Mouse (Mus musculus) intestine, embryonic 16.5 days (tissue): ENCODE measurements around the gene Apon. TPM values are rescaled to one million over a fixed set of nuclear protein-coding genes. Genes with fewer than 3 reads are reported as not detected.
A peak's percentile ranks its signal among the peaks of the same experiment; 100 is the strongest.

Source experiments
- ATAC-seq: fragments of 200-750 bp; cut with Nextera tagmentation; 2 replicates; pipeline ENCODE4 v1.8.0; 2017; ENCODE audit warnings: moderate TSS enrichment, moderate library complexity
- H3K27ac ChIP-seq: fragments of 300-500 bp; sonication (generic); 2 replicates; pipeline ENCODE4 v1.5.1; 2014; ENCODE audit warnings: mild to moderate bottlenecking, low read length
- H3K27me3 ChIP-seq: fragments of 300-500 bp; sonication (generic); replicated peaks from 2 replicates; pipeline ENCODE4 v1.6.1; 2014; ENCODE audit warnings: low read length, control low read depth, mixed read lengths; ENCODE audit not compliant: control insufficient read depth, insufficient read depth
- H3K36me3 ChIP-seq: fragments of 300-500 bp; sonication (generic); 2 replicates; pipeline ENCODE4 v1.6.1; 2014; ENCODE audit warnings: low read length, control low read depth; ENCODE audit not compliant: control insufficient read depth, insufficient read depth
- H3K4me1 ChIP-seq: fragments of 300-500 bp; sonication (generic); 2 replicates; pipeline ENCODE4 v1.6.1; 2014; ENCODE audit warnings: low read length, control low read depth, mixed read lengths; ENCODE audit not compliant: control insufficient read depth, insufficient read depth
- H3K4me2 ChIP-seq: fragments of 300-500 bp; sonication (generic); 2 replicates; pipeline ENCODE4 v1.6.1; 2014; ENCODE audit warnings: low read depth, low read length, control low read depth
- H3K4me3 ChIP-seq: fragments of 300-500 bp; sonication (generic); 2 replicates; pipeline ENCODE4 v1.5.1; 2014; ENCODE audit warnings: mild to moderate bottlenecking, low read length
- H3K9ac ChIP-seq: fragments of 300-500 bp; sonication (generic); 2 replicates; pipeline ENCODE4 v1.6.1; 2014; ENCODE audit warnings: low read depth, low read length
- H3K9me3 ChIP-seq: fragments of 300-500 bp; sonication (generic); 2 replicates; pipeline ENCODE4 v1.6.1; 2016; ENCODE audit warnings: low read length, control low read depth; ENCODE audit not compliant: control insufficient read depth
- WGBS: fragments of 180-500 bp; shearing (Covaris S2); extraction: QIAGEN DNeasy Blood & Tissue Kit; methylation state at CpG from one replicate; pipeline ENCODE4 v1.1.7; 2014; 5-methylcytosine and 5-hydroxymethylcytosine counted together
- polyA plus RNA-seq: library from polyadenylated mRNA; unstranded; fragments of >200 nt; fragmentation: Nextera tagmentation; extraction: Ambion mirVana; gene quantifications from 2 replicates; pipeline ENCODE4 v1.2.1, GENCODE M21; 2015

Gene Apon
- polyA plus RNA-seq, 1 experiment from 2014 or later = 0.20 TPM

GRCm38 (mm10) chr10:128298702-128299171 lies 44.8 kb downstream of the Apon start, which contains the start of gene Il23a:
Gene Il23a, minus strand, starts transcription at chr10:128298752.
- Histone ChIP-seq H3K27ac (0 out of 2 replicates have a peak within 1 kb of the TSS, but pooled peaks have one; percentile 13), H3K4me3 (no peak within 1 kb of the TSS), H3K4me1 (peaks cover 8% of the 10 kb centered on the region), H3K9ac (peak within 1 kb of the TSS; percentile 3), H3K9me3 (no peaks in the 10 kb centered on the region), H3K27me3 (no peaks in the 10 kb centered on the region), H3K4me2 (no peak within 1 kb of the TSS), H3K36me3 (no peaks in the 10 kb centered on the region)
- WGBS = 84% methylated on average over 11 of the region's 11 CpGs
- ATAC-seq = no peak

GRCm38 (mm10) chr10:128302357-128302756 lies 48.5 kb downstream of the Apon start:
- Histone ChIP-seq H3K4me3 (peak overlapping the region; percentile 73), H3K27ac (peak overlapping the region; percentile 96), H3K36me3 (no peaks in the 10 kb centered on the region), H3K4me2 (peak overlapping the region; percentile 90), H3K4me1 (peaks cover 11% of the 10 kb centered on the region), H3K9me3 (no peaks in the 10 kb centered on the region), H3K9ac (peak overlapping the region; percentile 89), H3K27me3 (no peaks in the 10 kb centered on the region)
- 32% methylated on average over 3 of the region's 3 CpGs for WGBS
- ATAC-seq = no peak

GRCm38 (mm10) chr10:128302785-128303125 lies 48.9 kb downstream of the Apon start:
- Histone ChIP-seq H3K9me3 (no peaks in the 10 kb centered on the region), H3K27ac (peak overlapping the region; percentile 96), H3K4me1 (peaks cover 10% of the 10 kb centered on the region), H3K4me3 (peak overlapping the region; percentile 73), H3K36me3 (no peaks in the 10 kb centered on the region), H3K27me3 (no peaks in the 10 kb centered on the region), H3K9ac (peak overlapping the region; percentile 89), H3K4me2 (peak overlapping the region; percentile 90)
- ATAC-seq = peak; percentile 49
- 1% methylated on average over 9 of the region's 9 CpGs for WGBS

GRCm38 (mm10) chr10:128303126-128304021 lies 49.5 kb downstream of the Apon start, which contains the start of gene Pan2:
Gene Pan2, plus strand, starts transcription at chr10:128303335.
- H3K9ac ChIP-seq = peak within 1 kb of the TSS; percentile 89
- H3K4me1 ChIP-seq = peaks cover 10% of the 10 kb centered on the region
- H3K9me3 ChIP-seq = no peaks in the 10 kb centered on the region
- H3K4me3 ChIP-seq = peak within 1 kb of the TSS; percentile 73
- ATAC-seq = peak; percentile 99
- H3K27me3 ChIP-seq = no peaks in the 10 kb centered on the region
- under 1% methylated on average over 37 of the region's 37 CpGs for WGBS
- peak within 1 kb of the TSS; percentile 96 for H3K4me2 ChIP-seq
- peak within 1 kb of the TSS; percentile 96 for H3K27ac ChIP-seq
- 0 out of 2 replicates have a peak, but pooled peaks cover 4% of the 10 kb centered on the region for H3K36me3 ChIP-seq

Other genes starting within 250 kb of the Apon start
- 0.22 and 0.76 TPM in 2 replicates for gene Hsd17b6, start 246.5 kb upstream of the Apon start, polyA plus RNA-seq
- gene Prim1, start 238.9 kb upstream of the Apon start, polyA plus RNA-seq = 56.3 and 66.1 TPM in 2 replicates
- 686 and 732 TPM in 2 replicates for gene Naca, start 218.5 kb upstream of the Apon start, polyA plus RNA-seq
- gene Ptges3, start 195.1 kb upstream of the Apon start, polyA plus RNA-seq = 371 and 401 TPM in 2 replicates
- gene Atp5b, start 170.8 kb upstream of the Apon start, polyA plus RNA-seq = 3,551 and 3,599 TPM in 2 replicates
- gene Baz2a, start 162.5 kb upstream of the Apon start, polyA plus RNA-seq = 9.6 and 10.1 TPM in 2 replicates
- 24.9 and 25.2 TPM in 2 replicates for gene Rbms2, start 73.8 kb upstream of the Apon start, polyA plus RNA-seq
- 2.2 and 2.8 TPM in 2 replicates for gene Gls2, start 59.6 kb upstream of the Apon start, polyA plus RNA-seq
- 36.1 and 40.1 TPM in 2 replicates for gene Spryd4, start 42.3 kb upstream of the Apon start, polyA plus RNA-seq
- 0.06 TPM in 1 of 2 replicates, not detected in the other for gene Mip, start 28.3 kb upstream of the Apon start, polyA plus RNA-seq
- 29.0 and 33.3 TPM in 2 replicates for gene Timeless, start 22.0 kb upstream of the Apon start, polyA plus RNA-seq
- gene Apof, start 14.6 kb downstream of the Apon start, polyA plus RNA-seq = 1.5 and 3.5 TPM in 2 replicates
- gene Stat2, start 16.5 kb downstream of the Apon start, polyA plus RNA-seq = 16.4 and 18.0 TPM in 2 replicates
- gene Il23a, start 44.7 kb downstream of the Apon start, polyA plus RNA-seq = 0.44 and 0.53 TPM in 2 replicates
- gene Pan2, start 49.2 kb downstream of the Apon start, polyA plus RNA-seq = 24.7 and 25.5 TPM in 2 replicates
- 295 and 297 TPM in 2 replicates for gene Cnpy2, start 68.4 kb downstream of the Apon start, polyA plus RNA-seq
- gene Cs, start 83.6 kb downstream of the Apon start, polyA plus RNA-seq = 334 and 347 TPM in 2 replicates
- 2.5 and 3.3 TPM in 2 replicates for gene Coq10a, start 114.9 kb downstream of the Apon start, polyA plus RNA-seq
- 6.7 and 7.2 TPM in 2 replicates for gene Ankrd52, start 123.0 kb downstream of the Apon start, polyA plus RNA-seq
- 207 and 242 TPM in 2 replicates for gene Slc39a5, start 147.1 kb downstream of the Apon start, polyA plus RNA-seq
- gene Nabp2, start 157.4 kb downstream of the Apon start, polyA plus RNA-seq = 104 TPM in 2 replicates
- 43.2 and 43.3 TPM in 2 replicates for gene Rnf41, start 157.6 kb downstream of the Apon start, polyA plus RNA-seq
- 46.6 and 51.1 TPM in 2 replicates for gene Smarcc2, start 205.2 kb downstream of the Apon start, polyA plus RNA-seq
- gene Myl6, start 240.0 kb downstream of the Apon start, polyA plus RNA-seq = 1,841 and 1,876 TPM in 2 replicates
- gene Myl6b, start 244.6 kb downstream of the Apon start, polyA plus RNA-seq = 2.8 TPM in 2 replicates